Mouse (Mus musculus) heart, postnatal 0 days (tissue): ENCODE measurements around the gene Mob3b.

Experiments
- CTCF ChIP-seq: IDR thresholded peaks from 2 replicates; pipeline ENCODE4 v1.5.1; 2016; ENCODE audit warnings: antibody characterized with exemption, control low read depth, low read depth
- EP300 ChIP-seq: IDR thresholded peaks from 2 replicates; pipeline ENCODE4 v1.6.1; 2016; ENCODE audit warnings: antibody characterized with exemption, low read depth

- TF ChIP-seq CTCF (no peak), EP300 (no peak)
Observed at GRCm38 (mm10) chr4:35165275-35165674, 8.0 kb upstream of the Mob3b start.
